Mouse (Mus musculus): ENCODE results near the gene Ica1l. TPM values are rescaled to one million over a fixed set of nuclear protein-coding genes. Genes with fewer than 3 reads are reported as not detected.

Ica1l gene
- polyA plus RNA-seq, 1 experiment = 21.4 TPM

- Histone ChIP-seq H3K4me1 (ENCODE audit: control insufficient read depth, insufficient read depth, low read length) (no peaks in the 10 kb centered on the region), H3K27ac (ENCODE audit: insufficient read depth, low read length) (no peak overlapping the region), H3K27me3 (ENCODE audit: control insufficient read depth, insufficient read depth, low read length) (no peaks in the 10 kb centered on the region), H3K4me3 (replicated peaks; ENCODE audit: insufficient read depth, low read depth, low read length) (no peak overlapping the region)
- TF ChIP-seq CTCF (IDR thresholded peaks at IDR 0.05; ENCODE audit: borderline replicate concordance, insufficient read depth, low read depth, low read length) (no peak), POLR2A (IDR thresholded peaks at IDR 0.05; ENCODE audit: borderline replicate concordance, insufficient read depth, low read length) (no peak)
- 96% methylated on average over 1 of the region's 1 CpGs for whole genome bisulfite sequencing
- DNase-seq = no peak
Measured at GRCm38 (mm10) chr1:60044595-60044994, 1.6 kb upstream of the Ica1l start.

GRCm38 (mm10) chr1:60042398-60042795 is 587 bp downstream of the Ica1l start:
- Histone ChIP-seq H3K4me1 (ENCODE audit: control insufficient read depth, insufficient read depth, low read length) (no peaks in the 10 kb centered on the region), H3K27ac (ENCODE audit: insufficient read depth, low read length) (peak overlapping the region; percentile 21), H3K27me3 (ENCODE audit: control insufficient read depth, insufficient read depth, low read length) (no peaks in the 10 kb centered on the region), H3K4me3 (replicated peaks; ENCODE audit: insufficient read depth, low read depth, low read length) (peak overlapping the region; percentile 64)
- under 1% methylated on average over 19 of the region's 19 CpGs for WGBS
- DNase-seq = no peak
- peak; percentile 7; the same call in 1 of the 2 replicates for TF ChIP-seq POLR2A (IDR thresholded peaks at IDR 0.05; ENCODE audit: borderline replicate concordance, insufficient read depth, low read length)
- TF ChIP-seq CTCF (IDR thresholded peaks at IDR 0.05; ENCODE audit: borderline replicate concordance, insufficient read depth, low read depth, low read length) = no peak

GRCm38 (mm10) chr1:60035044-60035443 is 7.9 kb downstream of the Ica1l start:
- peak in 1 of 2 experiments; percentile 53 for DNase-seq
- Histone ChIP-seq H3K4me3 (replicated peaks; ENCODE audit: insufficient read depth, low read depth, low read length) (no peak overlapping the region), H3K4me1 (ENCODE audit: control insufficient read depth, insufficient read depth, low read length) (no peaks in the 10 kb centered on the region), H3K27me3 (ENCODE audit: control insufficient read depth, insufficient read depth, low read length) (no peaks in the 10 kb centered on the region), H3K27ac (ENCODE audit: insufficient read depth, low read length) (no peak overlapping the region)
- 90% methylated on average over 2 of the region's 2 CpGs for WGBS
- no peak for TF ChIP-seq CTCF (IDR thresholded peaks at IDR 0.05; ENCODE audit: borderline replicate concordance, insufficient read depth, low read depth, low read length)
- no peak for TF ChIP-seq POLR2A (IDR thresholded peaks at IDR 0.05; ENCODE audit: borderline replicate concordance, insufficient read depth, low read length)

GRCm38 (mm10) chr1:60017031-60017469 is 25.9 kb downstream of the Ica1l start:
- no peaks in the 10 kb centered on the region for H3K27me3 ChIP-seq (ENCODE audit: control insufficient read depth, insufficient read depth, low read length)
- H3K4me3 ChIP-seq (replicated peaks; ENCODE audit: insufficient read depth, low read depth, low read length) = no peak overlapping the region
- DNase-seq = no peak
- H3K27ac ChIP-seq (ENCODE audit: insufficient read depth, low read length) = no peak overlapping the region
- TF ChIP-seq CTCF (IDR thresholded peaks at IDR 0.05; ENCODE audit: borderline replicate concordance, insufficient read depth, low read depth, low read length) (no peak), POLR2A (IDR thresholded peaks at IDR 0.05; ENCODE audit: borderline replicate concordance, insufficient read depth, low read length) (no peak)
- 89% methylated on average over 1 of the region's 1 CpGs for WGBS
- H3K4me1 ChIP-seq (ENCODE audit: control insufficient read depth, insufficient read depth, low read length) = no peaks in the 10 kb centered on the region

GRCm38 (mm10) chr1:60016136-60016611 is 26.8 kb downstream of the Ica1l start:
- H3K4me1 ChIP-seq (ENCODE audit: control insufficient read depth, insufficient read depth, low read length) = no peaks in the 10 kb centered on the region
- H3K4me3 ChIP-seq (replicated peaks; ENCODE audit: insufficient read depth, low read depth, low read length) = no peak overlapping the region
- no peaks in the 10 kb centered on the region for H3K27me3 ChIP-seq (ENCODE audit: control insufficient read depth, insufficient read depth, low read length)
- 56% methylated on average over 5 of the region's 5 CpGs for WGBS
- no peak for DNase-seq
- TF ChIP-seq POLR2A (IDR thresholded peaks at IDR 0.05; ENCODE audit: borderline replicate concordance, insufficient read depth, low read length) (no peak), CTCF (IDR thresholded peaks at IDR 0.05; ENCODE audit: borderline replicate concordance, insufficient read depth, low read depth, low read length) (no peak)
- no peak overlapping the region for H3K27ac ChIP-seq (ENCODE audit: insufficient read depth, low read length)

GRCm38 (mm10) chr1:60015511-60015910 is 27.5 kb downstream of the Ica1l start:
- no peak for TF ChIP-seq POLR2A (IDR thresholded peaks at IDR 0.05; ENCODE audit: borderline replicate concordance, insufficient read depth, low read length)
- no peak for TF ChIP-seq CTCF (IDR thresholded peaks at IDR 0.05; ENCODE audit: borderline replicate concordance, insufficient read depth, low read depth, low read length)
- Histone ChIP-seq H3K4me3 (replicated peaks; ENCODE audit: insufficient read depth, low read depth, low read length) (no peak overlapping the region), H3K27me3 (ENCODE audit: control insufficient read depth, insufficient read depth, low read length) (no peaks in the 10 kb centered on the region), H3K4me1 (ENCODE audit: control insufficient read depth, insufficient read depth, low read length) (no peaks in the 10 kb centered on the region), H3K27ac (ENCODE audit: insufficient read depth, low read length) (no peak overlapping the region)
- no peak for DNase-seq
- 77% methylated on average over 6 of the region's 6 CpGs for WGBS

GRCm38 (mm10) chr1:60013779-60014178 is 29.2 kb downstream of the Ica1l start:
- Histone ChIP-seq H3K27ac (ENCODE audit: insufficient read depth, low read length) (no peak overlapping the region), H3K4me3 (replicated peaks; ENCODE audit: insufficient read depth, low read depth, low read length) (no peak overlapping the region), H3K27me3 (ENCODE audit: control insufficient read depth, insufficient read depth, low read length) (no peaks in the 10 kb centered on the region), H3K4me1 (ENCODE audit: control insufficient read depth, insufficient read depth, low read length) (no peaks in the 10 kb centered on the region)
- no peak for DNase-seq
- TF ChIP-seq POLR2A (IDR thresholded peaks at IDR 0.05; ENCODE audit: borderline replicate concordance, insufficient read depth, low read length) = no peak
- no peak for TF ChIP-seq CTCF (IDR thresholded peaks at IDR 0.05; ENCODE audit: borderline replicate concordance, insufficient read depth, low read depth, low read length)
- WGBS = 90% methylated on average over 10 of the region's 10 CpGs

- H3K4me3 ChIP-seq (replicated peaks; ENCODE audit: insufficient read depth, low read depth, low read length) = no peak overlapping the region
- no peak for DNase-seq
- WGBS = 13% methylated on average over 2 of the region's 2 CpGs
- no peaks in the 10 kb centered on the region for H3K4me1 ChIP-seq (ENCODE audit: control insufficient read depth, insufficient read depth, low read length)
- no peak for TF ChIP-seq POLR2A (IDR thresholded peaks at IDR 0.05; ENCODE audit: borderline replicate concordance, insufficient read depth, low read length)
- no peak for TF ChIP-seq CTCF (IDR thresholded peaks at IDR 0.05; ENCODE audit: borderline replicate concordance, insufficient read depth, low read depth, low read length)
- no peaks in the 10 kb centered on the region for H3K27me3 ChIP-seq (ENCODE audit: control insufficient read depth, insufficient read depth, low read length)
- no peak overlapping the region for H3K27ac ChIP-seq (ENCODE audit: insufficient read depth, low read length)
Measured at GRCm38 (mm10) chr1:60008743-60009142, 34.2 kb downstream of the Ica1l start.
